Mouse (Mus musculus) bone marrow, adult 2 months (tissue): ENCODE results near the gene Cspg4. TPM values are rescaled to one million over a fixed set of nuclear protein-coding genes. Genes with fewer than 3 reads are reported as not detected.
A peak's percentile ranks its signal among the peaks of the same experiment; 100 is the strongest.
"Not testable (repeated sequence)": the region's sequence is repeated elsewhere in the genome, so short reads cannot be mapped to it uniquely, and the experiment has no call there.

Source experiments
- H3K27ac ChIP-seq: fragments of 200-500 bp; 2 replicates; pipeline ENCODE4 v1.5.1; 2012; ENCODE audit warnings: low read depth, mild to moderate bottlenecking, control low read depth, inconsistent platforms, low read length; ENCODE audit not compliant: control insufficient read depth, poor library complexity, insufficient read depth
- H3K4me1 ChIP-seq: fragments of 200-500 bp; 2 replicates; pipeline ENCODE4 v1.6.1; 2011; ENCODE audit warnings: low read length; ENCODE audit not compliant: control insufficient read depth, insufficient read depth
- H3K4me3 ChIP-seq: fragments of 200-500 bp; replicated peaks from 2 replicates; pipeline ENCODE3; 2011; ENCODE audit warnings: mild to moderate bottlenecking, low read depth, low read length, control low read depth; ENCODE audit not compliant: control insufficient read depth
- CTCF ChIP-seq: fragments of 200-500 bp; IDR thresholded peaks from 2 replicates; pipeline ENCODE4 v1.5.1; 2011; ENCODE audit warnings: low read length, control low read depth; ENCODE audit not compliant: control insufficient read depth, insufficient read depth
- POLR2A ChIP-seq: fragments of 200-500 bp; IDR thresholded peaks from 2 replicates; pipeline ENCODE4 v1.6.1; 2011; ENCODE audit warnings: low read depth, mild to moderate bottlenecking, control low read depth, low read length, borderline replicate concordance; ENCODE audit not compliant: control insufficient read depth
- WGBS: fragments of 180-500 bp; shearing (Covaris S2); methylation state at CpG from one replicate; pipeline ENCODE4 v1.1.7; 2018; 5-methylcytosine and 5-hydroxymethylcytosine counted together
- polyA plus RNA-seq: library from polyadenylated mRNA; stranded (reverse); fragments of >200 nt; gene quantifications from 2 replicates; pipeline ENCODE4 v1.2.4, GENCODE M21; 2011; ENCODE audit warnings: low replicate concordance; ENCODE audit not compliant: missing spikeins, insufficient read depth, insufficient read length

Cspg4 gene
- polyA plus RNA-seq, 1 experiment: 1.4 TPM

DNA sequence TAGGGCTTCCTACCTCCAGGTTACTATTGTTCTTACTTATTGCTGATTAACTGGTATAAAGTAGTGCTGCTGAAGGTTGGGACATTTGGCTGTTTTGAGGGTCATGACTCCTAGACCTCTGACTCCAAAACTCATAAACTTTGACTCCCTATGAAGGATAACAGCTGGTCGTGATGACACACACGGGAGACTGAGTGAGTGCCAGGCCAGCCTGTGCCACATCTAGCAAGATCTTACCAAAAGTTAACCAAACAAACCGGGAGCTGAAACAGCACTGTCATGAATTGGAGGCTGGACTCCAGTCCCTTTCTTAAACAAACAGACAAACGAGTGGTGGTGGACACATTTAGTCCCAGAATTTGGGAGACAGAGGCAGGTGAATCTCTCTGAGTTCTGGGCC lies 64.7 kb downstream of the Cspg4 start:
- no peaks in the 10 kb centered on the region; the same call in 1 of the 2 replicates for H3K4me1 ChIP-seq
- 62% methylated on average over 4 of the region's 4 CpGs for WGBS
- TF ChIP-seq CTCF (no peak), POLR2A (no peak)
- H3K27ac ChIP-seq: no peak overlapping the region
- no peak overlapping the region for H3K4me3 ChIP-seq

DNA sequence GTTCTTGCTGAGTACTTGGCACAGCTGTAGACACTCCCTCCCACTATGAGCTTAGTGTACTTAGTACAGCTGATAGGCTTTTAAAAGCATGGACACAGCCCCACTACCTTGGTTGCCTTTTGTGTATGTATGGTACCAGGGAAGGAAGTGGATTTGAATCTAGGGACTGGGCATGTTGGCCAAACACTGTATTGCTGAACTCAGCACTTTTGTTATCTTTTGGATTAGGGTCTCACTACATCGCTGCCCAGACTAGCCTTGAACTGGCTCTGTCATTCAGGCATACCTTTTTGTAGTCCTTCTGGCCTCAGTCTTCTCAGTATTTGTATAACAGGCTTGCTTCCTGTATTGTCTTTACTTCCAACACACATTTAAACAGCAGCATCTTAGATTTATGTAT lies 65.7 kb downstream of the Cspg4 start:
- H3K27ac ChIP-seq: no peak overlapping the region
- TF ChIP-seq CTCF (no peak), POLR2A (no peak)
- H3K4me3 ChIP-seq: no peak overlapping the region
- 62% methylated on average over 1 of the region's 1 CpGs for WGBS
- H3K4me1 ChIP-seq: no peaks in the 10 kb centered on the region; the same call in 1 of the 2 replicates

DNA sequence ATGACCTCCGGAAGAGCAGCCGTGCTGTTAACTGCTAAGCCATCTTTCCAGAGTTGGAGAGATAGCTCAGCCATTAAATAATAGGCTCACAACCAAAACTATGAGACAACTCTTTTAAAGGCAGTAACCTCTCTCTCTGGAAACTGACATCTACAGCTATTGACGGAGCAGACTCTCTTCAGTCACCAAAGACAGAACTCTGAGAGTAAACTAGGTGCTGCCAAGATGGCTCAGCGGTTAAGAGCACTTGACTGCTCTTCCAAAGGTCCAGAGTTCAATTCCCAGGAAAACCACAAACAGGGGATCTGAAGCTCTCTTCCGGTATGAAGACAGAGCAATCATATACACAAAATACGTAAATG lies 72.0 kb downstream of the Cspg4 start:
- TF ChIP-seq POLR2A (no peak), CTCF (no peak)
- peak overlapping the region; percentile 44 for H3K4me3 ChIP-seq
- peaks cover 2% of the 10 kb centered on the region for H3K4me1 ChIP-seq
- H3K27ac ChIP-seq: no peak overlapping the region
- WGBS: 14% methylated on average over 6 of the region's 6 CpGs

DNA sequence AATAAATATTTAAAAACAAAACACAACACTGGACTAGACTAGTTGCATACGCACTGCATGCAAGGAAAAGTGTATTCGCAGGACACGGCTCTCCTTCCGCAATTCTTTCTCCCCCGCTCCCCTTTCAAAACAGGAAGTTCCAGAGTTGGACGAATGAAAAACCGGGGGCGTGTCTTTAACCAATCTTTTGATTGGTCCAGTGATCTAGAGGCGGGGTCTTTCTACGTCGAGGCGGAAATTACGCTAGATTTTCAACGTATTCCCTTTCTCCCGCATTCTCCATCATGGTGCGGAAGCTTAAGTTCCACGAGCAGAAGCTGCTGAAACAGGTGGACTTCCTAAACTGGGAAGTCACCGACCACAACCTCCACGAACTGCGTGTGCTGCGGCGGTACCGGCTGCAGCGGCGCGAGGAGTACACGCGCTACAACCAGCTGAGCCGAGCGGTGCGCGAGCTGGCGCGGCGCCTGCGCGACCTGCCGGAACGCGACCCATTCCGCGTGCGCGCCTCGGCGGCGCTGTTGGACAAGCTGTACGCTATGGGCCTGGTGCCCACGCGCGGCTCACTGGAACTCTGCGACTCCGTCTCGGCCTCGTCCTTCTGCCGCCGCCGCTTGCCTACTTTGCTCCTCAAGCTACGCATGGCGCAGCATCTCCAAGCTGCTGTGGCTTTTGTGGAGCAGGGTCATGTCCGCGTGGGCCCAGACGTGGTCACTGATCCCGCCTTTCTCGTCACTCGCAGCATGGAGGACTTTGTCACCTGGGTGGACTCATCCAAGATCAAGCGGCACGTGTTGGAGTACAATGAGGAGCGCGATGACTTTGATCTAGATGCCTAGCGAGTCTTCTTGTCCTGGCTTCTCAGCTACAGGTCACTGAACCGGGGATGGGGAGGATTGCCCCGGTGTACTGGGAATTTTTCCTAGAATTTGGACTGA lies 72.7 kb downstream of the Cspg4 start, which contains the start of gene Imp3:
TSS of gene Imp3 (plus strand) at position 253 of the 938 bp plus-strand sequence.
- Histone ChIP-seq H3K4me3 (peak within 1 kb of the TSS; percentile 99), H3K4me1 (peaks cover 2% of the 10 kb centered on the region), H3K27ac (peak within 1 kb of the TSS; percentile 96)
- peak; percentile 50; the same call in 1 of the 2 replicates for TF ChIP-seq POLR2A
- peak; percentile 23; the same call in 1 of the 2 replicates for TF ChIP-seq CTCF
- under 1% methylated on average over 73 of the region's 73 CpGs for WGBS

DNA sequence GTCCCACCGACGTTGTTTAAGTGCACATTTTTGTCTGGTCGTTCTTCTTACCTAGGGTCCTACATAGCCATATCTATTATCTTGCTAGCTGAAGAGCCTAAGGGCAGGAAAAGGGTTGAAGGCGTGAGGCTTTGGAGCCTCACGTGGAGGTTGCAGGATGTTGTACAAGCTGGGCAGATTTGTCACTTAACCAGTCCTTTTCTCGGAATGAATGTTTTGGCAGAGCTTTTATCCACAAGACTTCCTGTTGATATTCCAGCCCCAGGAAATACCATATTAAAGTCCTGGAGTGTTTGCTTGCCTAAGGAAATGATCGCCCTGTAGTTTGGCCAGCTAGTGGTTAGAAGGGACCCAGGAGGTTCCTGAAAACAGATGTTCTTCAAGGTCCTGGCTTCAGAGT lies 73.5 kb downstream of the Cspg4 start:
- Histone ChIP-seq H3K27ac (no peak overlapping the region), H3K4me1 (peaks cover 2% of the 10 kb centered on the region), H3K4me3 (peak overlapping the region; percentile 99)
- no peak for TF ChIP-seq POLR2A
- no peak for TF ChIP-seq CTCF
- under 1% methylated on average over 7 of the region's 7 CpGs for WGBS

DNA sequence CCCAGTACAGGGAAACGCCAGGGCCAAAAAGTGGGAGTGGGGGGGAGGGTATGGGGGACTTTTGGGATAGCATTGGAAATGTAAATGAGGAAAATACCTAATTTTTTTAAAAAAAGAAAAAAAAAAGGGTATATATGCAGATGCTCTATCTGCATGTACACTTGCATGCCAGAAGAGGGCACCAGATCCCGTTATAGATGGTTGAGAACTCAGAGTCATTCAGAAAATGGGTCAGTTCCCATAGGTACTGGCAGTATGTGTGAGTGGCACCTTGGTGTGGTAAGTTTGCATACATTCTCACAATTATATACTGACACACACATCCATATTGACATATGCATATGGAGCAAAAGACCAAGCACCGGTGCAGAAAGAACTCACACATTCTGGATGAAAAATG lies 82.6 kb downstream of the Cspg4 start:
- not testable (repeated sequence) for H3K27ac ChIP-seq, H3K4me3 ChIP-seq, H3K4me1 ChIP-seq
- 28% methylated on average over 3 of the region's 3 CpGs for WGBS

DNA sequence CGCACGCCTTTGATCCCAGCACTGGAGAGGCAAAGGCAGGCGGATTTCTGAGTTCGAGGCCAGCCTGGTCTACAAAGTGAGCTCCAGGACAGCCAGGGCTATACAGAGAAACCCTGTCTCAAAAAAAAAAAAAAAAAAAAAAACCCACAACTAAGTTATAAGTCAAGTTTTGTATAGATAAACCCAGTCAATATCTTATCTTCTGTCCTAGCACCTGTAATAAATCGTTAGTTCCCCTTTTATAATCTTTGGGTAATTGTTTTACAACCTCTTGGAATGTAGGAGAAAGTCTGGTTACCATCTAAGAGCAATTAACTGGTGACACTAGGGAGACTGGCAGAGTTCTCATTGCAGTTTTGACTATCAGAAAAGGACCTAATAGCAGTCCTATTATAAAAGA lies 83.9 kb downstream of the Cspg4 start:
- H3K4me3 ChIP-seq, H3K4me1 ChIP-seq, H3K27ac ChIP-seq: not testable (repeated sequence)
- 64% methylated on average over 5 of the region's 5 CpGs for WGBS

Other genes starting within 250 kb of the Cspg4 start
- 0.87 TPM in 1 of 2 replicates, not detected in the other for gene Lingo1, start 68.6 kb upstream of the Cspg4 start, polyA plus RNA-seq
- not detected in 2 replicates for gene Odf3l1, start 354 bp upstream of the Cspg4 start, polyA plus RNA-seq
- 2.4 and 3.4 TPM in 2 replicates for gene Snx33, start 63.3 kb downstream of the Cspg4 start, polyA plus RNA-seq
- 36.0 and 83.1 TPM in 2 replicates for gene Imp3, start 72.4 kb downstream of the Cspg4 start, polyA plus RNA-seq
- gene Snupn, start 85.8 kb downstream of the Cspg4 start, polyA plus RNA-seq: 5.2 and 14.9 TPM in 2 replicates
- 3.3 and 6.0 TPM in 2 replicates for gene Ptpn9, start 129.9 kb downstream of the Cspg4 start, polyA plus RNA-seq
- 14.5 and 29.2 TPM in 2 replicates for gene Sin3a, start 207.0 kb downstream of the Cspg4 start, polyA plus RNA-seq